Mouse (Mus musculus) frontal cortex, postnatal 36 days (tissue): ENCODE measurements around the gene Tmem33.

Experiments
- DNase-seq, 2 experiments: peaks; one replicate each; pipeline ENCODE4 v3.0.0; 2022; ENCODE audit warnings: low spot score in 2 of 2

Gene Tmem33

GRCm38 (mm10) chr5:67260531-67261371, at the start of gene Tmem33:
Gene Tmem33, plus strand, starts transcription at chr5:67260565.
- DNase-seq: peak; percentile 92 to 96

GRCm38 (mm10) chr5:67213168-67213567, 47.2 kb upstream of the Tmem33 start:
- DNase-seq: no peak

- DNase-seq: no peak
These were observed 45.0 kb upstream of the Tmem33 start for GRCm38 (mm10) chr5:67215121-67216030.

GRCm38 (mm10) chr5:67216031-67216778, 44.2 kb upstream of the Tmem33 start:
- DNase-seq: no peak

GRCm38 (mm10) chr5:67216779-67217095, 43.6 kb upstream of the Tmem33 start:
- no peak for DNase-seq

- DNase-seq: no peak
These were observed 38.5 kb upstream of the Tmem33 start for GRCm38 (mm10) chr5:67221901-67222300.

- DNase-seq: no peak
These were observed 37.6 kb upstream of the Tmem33 start for GRCm38 (mm10) chr5:67222440-67223390.

GRCm38 (mm10) chr5:67223391-67224121, 36.8 kb upstream of the Tmem33 start:
- no peak for DNase-seq

GRCm38 (mm10) chr5:67224122-67224502, 36.3 kb upstream of the Tmem33 start:
- DNase-seq: no peak

- DNase-seq: no peak
These were observed 34.6 kb upstream of the Tmem33 start for GRCm38 (mm10) chr5:67225758-67226157.

- no peak for DNase-seq
These were observed 33.1 kb upstream of the Tmem33 start for GRCm38 (mm10) chr5:67227261-67227660.

- no peak for DNase-seq
These were observed 32.5 kb upstream of the Tmem33 start for GRCm38 (mm10) chr5:67227682-67228444.

GRCm38 (mm10) chr5:67234682-67235081, 25.7 kb upstream of the Tmem33 start:
- DNase-seq: no peak

- DNase-seq: no peak
These were observed 24.9 kb upstream of the Tmem33 start for GRCm38 (mm10) chr5:67235462-67235861.

GRCm38 (mm10) chr5:67236601-67237000, 23.8 kb upstream of the Tmem33 start:
- DNase-seq: no peak

GRCm38 (mm10) chr5:67238303-67238702, 22.1 kb upstream of the Tmem33 start:
- DNase-seq: no peak

- DNase-seq: no peak
These were observed 18.7 kb upstream of the Tmem33 start for GRCm38 (mm10) chr5:67241713-67242112.

GRCm38 (mm10) chr5:67243231-67243630, 17.1 kb upstream of the Tmem33 start:
- DNase-seq: no peak

GRCm38 (mm10) chr5:67252261-67252660, 8.1 kb upstream of the Tmem33 start:
- DNase-seq: no peak
